8 mouse cellular contexts compared by ENCODE assay signal in the genomic region with DNA sequence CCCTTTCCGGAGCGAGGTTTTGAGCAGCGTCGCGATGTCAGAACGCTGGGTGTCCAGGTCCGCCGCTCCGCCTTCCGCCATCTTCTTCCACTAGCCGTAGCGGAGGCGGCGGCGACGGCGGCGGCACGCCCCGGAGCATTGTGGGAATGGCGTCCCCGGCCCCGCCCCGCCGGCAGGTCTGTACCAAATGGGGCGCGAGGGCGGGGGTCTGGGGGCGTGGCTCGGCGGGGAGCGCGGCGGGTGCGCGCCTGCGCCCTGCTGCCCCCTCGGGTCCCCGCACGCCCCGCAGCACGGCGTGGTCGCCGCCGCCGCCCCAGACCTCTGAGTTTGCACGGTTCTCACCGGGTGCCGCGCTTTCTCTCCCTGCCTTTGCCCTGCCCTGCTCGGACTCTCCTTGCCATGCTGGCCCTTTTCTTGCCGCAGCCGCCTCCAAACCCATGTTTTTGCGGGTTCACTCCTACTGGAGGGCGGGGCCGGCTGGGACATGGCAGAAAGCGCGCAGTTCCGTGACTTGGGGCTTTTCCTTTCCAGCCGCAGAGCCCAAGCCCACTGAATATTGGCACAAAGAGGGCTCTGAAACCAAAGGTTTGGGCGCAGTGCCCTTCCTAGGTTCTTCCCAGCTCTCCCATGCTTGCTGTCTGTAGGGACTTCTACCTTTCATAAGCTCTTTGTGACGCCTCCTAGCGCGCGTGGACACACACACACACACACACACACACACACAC. TPM values are rescaled to one million over a fixed set of nuclear protein-coding genes. Genes with fewer than 3 reads are reported as not detected.
DNase-seq lines count a peak whose midpoint lies in the region; ATAC-seq and TF ChIP-seq lines count a peak whose summit lies in the region.

A gene (minus strand): TSS at position 161 of the 725 bp plus-strand sequence.

- peak within 1 kb of the TSS; percentile 95 for H3K4me3 ChIP-seq in embryonic facial prominence, embryonic 13.5 days
- peak within 1 kb of the TSS; percentile 98 for H3K4me3 ChIP-seq in limb, embryonic 14.5 days (replicated peaks; ENCODE audit: low read length)
- peak within 1 kb of the TSS; percentile 95 for H3K4me3 ChIP-seq in midbrain, postnatal 0 days (ENCODE audit: low read depth, low read length)

- H3K4me2 ChIP-seq in embryonic facial prominence, embryonic 13.5 days: peak within 1 kb of the TSS; percentile 70
- peak within 1 kb of the TSS; percentile 53 for H3K4me2 ChIP-seq in limb, embryonic 14.5 days (replicated peaks; ENCODE audit: low read depth, low read length, severe bottlenecking)
- peak within 1 kb of the TSS; percentile 66 for H3K4me2 ChIP-seq in midbrain, postnatal 0 days (ENCODE audit: low read depth, low read length, poor library complexity, severe bottlenecking)

- H3K27ac ChIP-seq in embryonic facial prominence, embryonic 13.5 days: peak within 1 kb of the TSS; percentile 95
- peak within 1 kb of the TSS; percentile 90 for H3K27ac ChIP-seq in limb, embryonic 14.5 days (replicated peaks; ENCODE audit: low read depth, low read length)
- H3K27ac ChIP-seq in midbrain, postnatal 0 days (ENCODE audit: low read depth, low read length): peak within 1 kb of the TSS; percentile 98

- H3K9me3 ChIP-seq in embryonic facial prominence, embryonic 13.5 days: no peaks in the 10 kb centered on the region
- H3K9me3 ChIP-seq in limb, embryonic 14.5 days (ENCODE audit: control insufficient read depth, low read length): no peaks in the 10 kb centered on the region
- no peaks in the 10 kb centered on the region for H3K9me3 ChIP-seq in midbrain, postnatal 0 days (ENCODE audit: low read length)

- peak; percentile 84 for DNase-seq in 3134 (ENCODE audit: extremely low read depth, insufficient read length, low spot score)
- DNase-seq in adrenal gland, postnatal 36 days: peak; percentile 96 to 98
- peak; percentile 88 for DNase-seq in heart, adult 8-10 months (ENCODE audit: low spot score)
- DNase-seq in kidney, adult 9 months: peak; percentile 95
- peak; percentile 91 for DNase-seq in limb, embryonic 14.5 days (ENCODE audit: low spot score)
- DNase-seq in midbrain, postnatal 0 days (ENCODE audit: low spot score): peak; percentile 95
- peak; percentile 85 to 90 for DNase-seq in spleen, postnatal 14 days (ENCODE audit: low spot score in 2 of 2)

- TF ChIP-seq POLR2A in limb, embryonic 14.5 days (IDR thresholded peaks at IDR 0.05; ENCODE audit: borderline replicate concordance, extremely low read depth, insufficient read depth, insufficient read length): 0 out of 2 replicates have a peak, but pooled peaks have one; percentile 64

- no peaks in the 10 kb centered on the region for H3K27me3 ChIP-seq in embryonic facial prominence, embryonic 13.5 days
- H3K27me3 ChIP-seq in limb, embryonic 14.5 days (ENCODE audit: control insufficient read depth, insufficient read depth, low read length): no peaks in the 10 kb centered on the region
- H3K27me3 ChIP-seq in midbrain, postnatal 0 days (ENCODE audit: insufficient read depth, low read length): no peaks in the 10 kb centered on the region

- peak; percentile 27; the same call in 1 of the 2 replicates for TF ChIP-seq CTCF in midbrain, postnatal 0 days (IDR thresholded peaks at IDR 0.05)

- peaks cover 11% of the 10 kb centered on the region; the same call in 1 of the 2 replicates for H3K4me1 ChIP-seq in embryonic facial prominence, embryonic 13.5 days
- H3K4me1 ChIP-seq in limb, embryonic 14.5 days (ENCODE audit: control insufficient read depth, insufficient read depth, low read length): 0 out of 2 replicates have a peak, but pooled peaks cover 6% of the 10 kb centered on the region
- H3K4me1 ChIP-seq in midbrain, postnatal 0 days (ENCODE audit: insufficient read depth, low read length): peaks cover 6% of the 10 kb centered on the region; the same call in 1 of the 2 replicates

- peak within 1 kb of the TSS; percentile 87 for H3K9ac ChIP-seq in embryonic facial prominence, embryonic 13.5 days
- peak within 1 kb of the TSS; percentile 82 for H3K9ac ChIP-seq in limb, embryonic 14.5 days (ENCODE audit: low read depth, low read length, severe bottlenecking)
- peak within 1 kb of the TSS; percentile 99 for H3K9ac ChIP-seq in midbrain, postnatal 0 days (replicated peaks; ENCODE audit: low read length, poor library complexity, severe bottlenecking)

- WGBS in embryonic facial prominence, embryonic 13.5 days: under 1% methylated on average over 66 of the region's 66 CpGs
- 0% methylated on average over 45 of the region's 66 CpGs for WGBS in limb, embryonic 14.5 days
- under 1% methylated on average over 47 of the region's 66 CpGs for WGBS in midbrain, postnatal 0 days

- H3K36me3 ChIP-seq in embryonic facial prominence, embryonic 13.5 days: no peaks in the 10 kb centered on the region
- no peaks in the 10 kb centered on the region for H3K36me3 ChIP-seq in limb, embryonic 14.5 days (ENCODE audit: control insufficient read depth, insufficient read depth, low read length)
- H3K36me3 ChIP-seq in midbrain, postnatal 0 days (ENCODE audit: insufficient read depth, low read length): no peaks in the 10 kb centered on the region

- ATAC-seq in embryonic facial prominence, embryonic 13.5 days (ENCODE audit: insufficient number of reproducible peaks, insufficient read depth, low FRiP score, low TSS enrichment, low read depth): peak; percentile 90
- peak; percentile 92 for ATAC-seq in limb, embryonic 14.5 days (ENCODE audit: low FRiP score, low read depth)
- ATAC-seq in midbrain, postnatal 0 days (ENCODE audit: low FRiP score): peak; percentile 94

RNA-seq across cellular contexts. Expression of the gene that starts here (rescaled TPM):
- 10 to 100 TPM; 88.5 to 93.7 TPM for total RNA-seq in adrenal gland, postnatal 36 days (2021)
- polyA plus RNA-seq in embryonic facial prominence, embryonic 13.5 days (2015; fragmentation: Nextera tagmentation; extraction: Ambion mirVana): 65.4 and 66.1 TPM in 2 replicates
- total RNA-seq in heart, adult 8-10 months (2022): 100 to 1,000 TPM in 1 of 4 experiments, 10 to 100 TPM in 3; 92.7 to 102 (median 94.7) TPM
- polyA plus RNA-seq in limb, embryonic 14.5 days (2012; rRNA removed): 27.6 and 42.7 TPM in 2 replicates
- polyA plus RNA-seq in limb, embryonic 14.5 days (2014; fragmentation: Nextera tagmentation; extraction: Ambion mirVana): 71.8 and 73.0 TPM in 2 replicates
- 62.0 and 88.5 TPM in 2 replicates for total RNA-seq in midbrain, postnatal 0 days (2014; rRNA removed)
- polyA plus RNA-seq in midbrain, postnatal 0 days (2015; fragmentation: Nextera tagmentation; extraction: Ambion mirVana): 57.7 and 65.4 TPM in 2 replicates

Comparison
In these comparisons a context has a peak if more than half of its experiments do, and no peak if none do; other contexts are left out.
1. Peak in every context shown above with its lines: DNase-seq, ATAC-seq, H3K4me3 ChIP-seq and H3K27ac ChIP-seq.